Mouse (Mus musculus) G1E-ER4 (cell line): ENCODE measurements around the gene Rtn2. TPM values are rescaled to one million over a fixed set of nuclear protein-coding genes. Genes with fewer than 3 reads are reported as not detected.

ENCODE experiments used
- GATA1 ChIP-seq: IDR thresholded peaks from one replicate; pipeline ENCODE4 v1.8.0; 2012; ENCODE audit warnings: low read length, inconsistent platforms
- polyA plus RNA-seq: library from polyadenylated mRNA; stranded (reverse); fragments of >175 nt; gene quantifications from 2 replicates; pipeline ENCODE4 v1.2.3, GENCODE M21; 2012

The Rtn2 gene
- polyA plus RNA-seq, result 0.65 and 0.72 TPM in 2 replicates

GRCm38 (mm10) chr7:19282385-19282784 lies at the start of gene Rtn2:
Rtn2 (plus strand) TSS chr7:19282624.
- TF ChIP-seq GATA1, result no peak

GRCm38 (mm10) chr7:19234652-19235051 lies 47.8 kb upstream of the Rtn2 start:
- no peak for TF ChIP-seq GATA1

GRCm38 (mm10) chr7:19235092-19235671 lies 47.2 kb upstream of the Rtn2 start:
- TF ChIP-seq GATA1, result no peak

- no peak for TF ChIP-seq GATA1
These were observed 46.0 kb upstream of the Rtn2 start for GRCm38 (mm10) chr7:19236411-19236810.

GRCm38 (mm10) chr7:19238344-19238743 lies 44.1 kb upstream of the Rtn2 start:
- TF ChIP-seq GATA1, result no peak

GRCm38 (mm10) chr7:19239423-19239822 lies 43.0 kb upstream of the Rtn2 start:
- no peak for TF ChIP-seq GATA1

GRCm38 (mm10) chr7:19239986-19240385 lies 42.4 kb upstream of the Rtn2 start:
- TF ChIP-seq GATA1, result no peak

GRCm38 (mm10) chr7:19240905-19241463 lies 41.4 kb upstream of the Rtn2 start:
- TF ChIP-seq GATA1, result no peak

- no peak for TF ChIP-seq GATA1
These were observed 40.4 kb upstream of the Rtn2 start for GRCm38 (mm10) chr7:19242005-19242404.

GRCm38 (mm10) chr7:19243858-19244257 lies 38.6 kb upstream of the Rtn2 start:
- TF ChIP-seq GATA1, result no peak

- TF ChIP-seq GATA1, result no peak
These were observed 37.3 kb upstream of the Rtn2 start for GRCm38 (mm10) chr7:19245083-19245482.

- peak; percentile 40 for TF ChIP-seq GATA1
These were observed 35.6 kb upstream of the Rtn2 start for GRCm38 (mm10) chr7:19246855-19247254.

- no peak for TF ChIP-seq GATA1
These were observed 34.9 kb upstream of the Rtn2 start for GRCm38 (mm10) chr7:19247511-19247910.

- TF ChIP-seq GATA1, result no peak
These were observed 30.3 kb upstream of the Rtn2 start for GRCm38 (mm10) chr7:19252078-19252477.

GRCm38 (mm10) chr7:19253437-19253836 lies 29.0 kb upstream of the Rtn2 start:
- no peak for TF ChIP-seq GATA1

- TF ChIP-seq GATA1, result no peak
These were observed 27.0 kb upstream of the Rtn2 start for GRCm38 (mm10) chr7:19255395-19255794.

GRCm38 (mm10) chr7:19256567-19256966 lies 25.9 kb upstream of the Rtn2 start:
- TF ChIP-seq GATA1, result no peak
